Mouse (Mus musculus) urinary bladder, postnatal 14 days (tissue): ENCODE measurements at regions not wholly inside any gene's neighbourhood (a gene's known extent, or its start where the extent isn't known, plus 50 kb on each side); places are given as distances from the start of the nearest gene placed in this dataset.
A peak's percentile ranks its signal among the peaks of the same experiment; 100 is the strongest.
"Not testable (repeated sequence)": the region's sequence is repeated elsewhere in the genome, so short reads cannot be mapped to it uniquely, and the experiment has no call there.

ENCODE experiments used
- DNase-seq: peaks from one replicate; pipeline ENCODE4 v3.0.0; 2021; ENCODE audit warnings: low spot score

- no peak for DNase-seq
These were observed 131.1 kb downstream of the Phlda1 start for GRCm38 (mm10) chr10:111637084-111637735.

- DNase-seq = peak; percentile 65
These were observed 133.8 kb downstream of the Phlda1 start for GRCm38 (mm10) chr10:111639866-111640265.

- DNase-seq = no peak
These were observed 136.6 kb downstream of the Phlda1 start for GRCm38 (mm10) chr10:111642683-111643082.

GRCm38 (mm10) chr10:111653773-111654172 is 147.7 kb downstream of the Phlda1 start:
- not testable (repeated sequence) for DNase-seq

GRCm38 (mm10) chr10:111654364-111655226 is 148.5 kb downstream of the Phlda1 start:
- no peak for DNase-seq

GRCm38 (mm10) chr10:111658828-111659227 is 152.7 kb downstream of the Phlda1 start:
- DNase-seq = no peak

- no peak for DNase-seq
These were observed 156.6 kb downstream of the Phlda1 start for GRCm38 (mm10) chr10:111662665-111663064.

GRCm38 (mm10) chr10:111665834-111666233 is 159.7 kb downstream of the Phlda1 start:
- no peak for DNase-seq

- no peak for DNase-seq
These were observed 160.9 kb downstream of the Phlda1 start for GRCm38 (mm10) chr10:111666963-111667362.

GRCm38 (mm10) chr10:111668639-111669038 is 162.6 kb downstream of the Phlda1 start:
- no peak for DNase-seq

- DNase-seq = peak; percentile 51
These were observed 163.6 kb downstream of the Phlda1 start for GRCm38 (mm10) chr10:111669658-111670057.

GRCm38 (mm10) chr10:111670666-111671065 is 164.6 kb downstream of the Phlda1 start:
- peak; percentile 26 for DNase-seq

GRCm38 (mm10) chr10:111672454-111673316 is 166.6 kb downstream of the Phlda1 start:
- DNase-seq = peak; percentile 90

- no peak for DNase-seq
These were observed 167.2 kb downstream of the Phlda1 start for GRCm38 (mm10) chr10:111673317-111673610.

GRCm38 (mm10) chr10:111676255-111676654 is 170.2 kb downstream of the Phlda1 start:
- DNase-seq = peak; percentile 29

GRCm38 (mm10) chr10:111680919-111681318 is 174.8 kb downstream of the Phlda1 start:
- DNase-seq = no peak

- peak; percentile 17 for DNase-seq
These were observed 178.6 kb downstream of the Phlda1 start for GRCm38 (mm10) chr10:111684409-111685346.

- no peak for DNase-seq
These were observed 180.5 kb downstream of the Phlda1 start for GRCm38 (mm10) chr10:111686585-111686984.

GRCm38 (mm10) chr10:111689587-111689986 is 183.5 kb downstream of the Phlda1 start:
- peak; percentile 85 for DNase-seq

- DNase-seq = no peak
These were observed 187.7 kb downstream of the Phlda1 start for GRCm38 (mm10) chr10:111693762-111694161.
